Mouse (Mus musculus) lung, postnatal 0 days (tissue): ENCODE data around the gene Tspan18. TPM values are rescaled to one million over a fixed set of nuclear protein-coding genes. Genes with fewer than 3 reads are reported as not detected.

Experiments
- ATAC-seq: fragments of 200-750 bp; cut with Nextera tagmentation; 2 replicates; pipeline ENCODE4 v1.8.0; 2017; ENCODE audit warnings: moderate library complexity
- DNase-seq: peaks from one replicate; pipeline ENCODE4 v3.0.0-alpha.2; 2016; ENCODE audit warnings: low spot score
- H3K27ac ChIP-seq: fragments of 300-500 bp; sonication (generic); 2 replicates; pipeline ENCODE4 v1.5.1; 2014; ENCODE audit warnings: antibody characterized with exemption, mild to moderate bottlenecking, low read length, mixed read lengths
- H3K27me3 ChIP-seq: fragments of 300-500 bp; sonication (generic); replicated peaks from 2 replicates; pipeline ENCODE4 v1.6.1; 2014; ENCODE audit warnings: low read length, mixed read lengths; ENCODE audit not compliant: insufficient read depth
- H3K36me3 ChIP-seq: fragments of 300-500 bp; sonication (generic); 2 replicates; pipeline ENCODE4 v1.6.1; 2014; ENCODE audit warnings: low read length, mixed read lengths; ENCODE audit not compliant: insufficient read depth
- H3K4me1 ChIP-seq: fragments of 300-500 bp; sonication (generic); 2 replicates; pipeline ENCODE4 v1.6.1; 2014; ENCODE audit warnings: antibody characterized with exemption, low read depth, low read length, mixed read lengths; ENCODE audit not compliant: insufficient read depth
- H3K4me2 ChIP-seq: fragments of 300-500 bp; sonication (generic); replicated peaks from 2 replicates; pipeline ENCODE4 v1.6.1; 2014; ENCODE audit warnings: low read depth, mild to moderate bottlenecking, low read length, moderate library complexity, mixed read lengths
- H3K4me3 ChIP-seq: fragments of 300-500 bp; sonication (generic); 2 replicates; pipeline ENCODE4 v1.5.1; 2014; ENCODE audit warnings: low read depth, low read length
- H3K9ac ChIP-seq: fragments of 300-500 bp; sonication (generic); replicated peaks from 2 replicates; pipeline ENCODE4 v1.6.1; 2014; ENCODE audit warnings: low read depth, mild to moderate bottlenecking
- H3K9me3 ChIP-seq: fragments of 300-500 bp; sonication (generic); 2 replicates; pipeline ENCODE4 v1.6.1; 2016; ENCODE audit warnings: low read length, mixed read lengths
- CTCF ChIP-seq: IDR thresholded peaks from 2 replicates; pipeline ENCODE4 v1.5.1; 2016; ENCODE audit warnings: antibody characterized with exemption, mild to moderate bottlenecking
- EP300 ChIP-seq: IDR thresholded peaks from 2 replicates; pipeline ENCODE4 v1.6.1; 2016; ENCODE audit warnings: antibody characterized with exemption, mild to moderate bottlenecking, control low read depth
- WGBS: fragments of 180-500 bp; shearing (Covaris S2); extraction: QIAGEN DNeasy Blood & Tissue Kit; methylation state at CpG from one replicate; pipeline ENCODE4 v1.1.7; 2014; 5-methylcytosine and 5-hydroxymethylcytosine counted together
- polyA plus RNA-seq: library from polyadenylated mRNA; unstranded; fragments of >200 nt; fragmentation: Nextera tagmentation; extraction: Ambion mirVana; gene quantifications from 2 replicates; pipeline ENCODE4 v1.2.1, GENCODE M21; 2015

Tspan18 gene
- polyA plus RNA-seq, 1 experiment from 2014 or later = 36.4 TPM

DNA sequence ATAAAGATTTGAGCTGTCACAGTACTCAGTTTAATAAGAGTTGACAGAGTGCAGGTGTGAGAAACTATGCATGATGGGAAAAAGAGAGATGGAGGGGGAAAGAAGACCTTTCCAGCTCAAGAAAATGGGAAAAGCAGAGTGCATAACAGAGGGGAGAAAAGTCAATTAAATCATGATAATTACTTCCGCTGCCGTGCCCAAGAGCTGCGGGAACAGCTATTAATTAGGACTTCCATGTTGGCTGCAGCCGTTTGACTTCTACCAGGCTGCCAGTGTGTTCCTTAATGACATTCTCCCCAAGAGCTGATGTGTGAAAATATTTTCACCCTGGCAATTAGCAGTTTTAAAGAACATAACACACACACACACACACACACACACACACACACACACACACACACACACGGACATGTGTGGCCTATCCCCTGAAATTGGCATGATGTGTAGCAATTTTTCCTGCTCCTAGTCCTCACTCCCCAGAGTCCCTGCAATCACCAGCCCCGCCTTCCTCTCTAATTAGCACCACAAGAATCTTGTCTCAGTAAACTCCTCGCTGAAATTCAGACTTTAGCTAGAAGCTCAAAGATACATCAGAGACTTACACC is 67.6 kb downstream of the Tspan18 start:
- no peak for ATAC-seq

GRCm38 (mm10) chr2:93262291-93263285 is 71.7 kb downstream of the Tspan18 start:
- H3K4me2 ChIP-seq = no peak overlapping the region
- H3K36me3 ChIP-seq = no peaks in the 10 kb centered on the region
- WGBS = 32% methylated on average over 5 of the region's 5 CpGs
- H3K9ac ChIP-seq = no peak overlapping the region
- TF ChIP-seq CTCF = no peak
- TF ChIP-seq EP300 = no peak
- peaks cover 4% of the 10 kb centered on the region; the same call in 1 of the 2 replicates for H3K4me1 ChIP-seq
- H3K9me3 ChIP-seq = no peaks in the 10 kb centered on the region
- no peak overlapping the region for H3K27ac ChIP-seq
- no peak for ATAC-seq
- no peaks in the 10 kb centered on the region for H3K27me3 ChIP-seq
- no peak for DNase-seq
- H3K4me3 ChIP-seq = no peak overlapping the region

More for the DNA sequence above, 67.6 kb downstream of the Tspan18 start:
- DNase-seq = no peak
- Histone ChIP-seq H3K27ac (no peak overlapping the region), H3K36me3 (no peaks in the 10 kb centered on the region), H3K4me3 (no peak overlapping the region), H3K9me3 (no peaks in the 10 kb centered on the region), H3K4me2 (no peak overlapping the region), H3K27me3 (no peaks in the 10 kb centered on the region), H3K4me1 (no peaks in the 10 kb centered on the region), H3K9ac (no peak overlapping the region)
- TF ChIP-seq CTCF (no peak), EP300 (no peak)
- 69% methylated on average over 7 of the region's 7 CpGs for WGBS

GRCm38 (mm10) chr2:93261521-93262290 is 72.6 kb downstream of the Tspan18 start:
- Histone ChIP-seq H3K4me3 (no peak overlapping the region), H3K27me3 (no peaks in the 10 kb centered on the region), H3K36me3 (no peaks in the 10 kb centered on the region), H3K4me1 (peaks cover 4% of the 10 kb centered on the region; the same call in 1 of the 2 replicates), H3K9me3 (no peaks in the 10 kb centered on the region), H3K9ac (no peak overlapping the region), H3K4me2 (no peak overlapping the region), H3K27ac (0 out of 2 replicates have a peak overlapping the region, but pooled peaks have one; percentile 32)
- 45% methylated on average over 6 of the region's 6 CpGs for WGBS
- 0 out of 2 replicates have a peak, but pooled peaks have one; percentile 25 for TF ChIP-seq EP300
- TF ChIP-seq CTCF = no peak
- ATAC-seq = peak; percentile 81
- DNase-seq = peak; percentile 55

DNA sequence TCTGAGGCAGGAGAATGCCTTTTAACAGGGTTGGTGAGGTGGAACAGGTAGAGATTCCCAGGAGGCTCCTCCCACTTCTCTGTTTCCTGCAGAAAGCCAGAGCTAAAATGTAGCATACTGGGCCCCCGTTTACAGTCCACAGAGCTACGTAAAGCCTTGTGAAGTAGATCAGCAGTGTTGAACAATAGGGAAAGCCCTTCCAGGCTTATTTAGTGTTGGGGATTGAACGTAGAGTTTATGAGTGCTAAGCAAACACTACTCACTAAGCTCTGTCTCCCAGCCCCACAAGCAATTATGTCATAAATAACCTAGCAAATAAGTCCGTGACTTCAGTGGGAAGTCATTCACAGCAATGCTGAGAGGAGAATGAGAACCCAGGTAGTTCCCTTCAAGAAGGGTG is 76.7 kb downstream of the Tspan18 start:
- 52% methylated on average over 4 of the region's 4 CpGs for whole genome bisulfite sequencing
- H3K4me2 ChIP-seq = no peak overlapping the region
- H3K9ac ChIP-seq = no peak overlapping the region
- H3K27ac ChIP-seq = no peak overlapping the region
- H3K9me3 ChIP-seq = no peaks in the 10 kb centered on the region
- ATAC-seq = no peak
- H3K4me3 ChIP-seq = no peak overlapping the region
- no peak for DNase-seq
- H3K27me3 ChIP-seq = no peaks in the 10 kb centered on the region
- peaks cover 4% of the 10 kb centered on the region; the same call in 1 of the 2 replicates for H3K4me1 ChIP-seq
- no peaks in the 10 kb centered on the region for H3K36me3 ChIP-seq
- TF ChIP-seq EP300 (no peak), CTCF (no peak)

- DNase-seq (no peak), ATAC-seq (no peak)
- Histone ChIP-seq H3K27me3 (no peaks in the 10 kb centered on the region), H3K9me3 (no peaks in the 10 kb centered on the region), H3K27ac (no peak overlapping the region), H3K9ac (no peak overlapping the region), H3K36me3 (no peaks in the 10 kb centered on the region), H3K4me2 (no peak overlapping the region), H3K4me1 (peaks cover 4% of the 10 kb centered on the region; the same call in 1 of the 2 replicates), H3K4me3 (no peak overlapping the region)
- TF ChIP-seq CTCF (no peak), EP300 (no peak)
- 67% methylated on average over 7 of the region's 8 CpGs for WGBS
These were observed 77.4 kb downstream of the Tspan18 start for GRCm38 (mm10) chr2:93256735-93257405.
